Mouse (Mus musculus): Measurements from ENCODE around the gene Rprd2. TPM values are rescaled to one million over a fixed set of nuclear protein-coding genes. Genes with fewer than 3 reads are reported as not detected.
"Not testable (repeated sequence)": the region's sequence is repeated elsewhere in the genome, so short reads cannot be mapped to it uniquely, and the experiment has no call there.

Gene Rprd2
- total RNA-seq (2014; fragmentation: Nextera tagmentation) (62.4 and 68.5 TPM in 2 replicates), total RNA-seq (2017) (17.5 and 21.3 TPM in 2 replicates)

DNA sequence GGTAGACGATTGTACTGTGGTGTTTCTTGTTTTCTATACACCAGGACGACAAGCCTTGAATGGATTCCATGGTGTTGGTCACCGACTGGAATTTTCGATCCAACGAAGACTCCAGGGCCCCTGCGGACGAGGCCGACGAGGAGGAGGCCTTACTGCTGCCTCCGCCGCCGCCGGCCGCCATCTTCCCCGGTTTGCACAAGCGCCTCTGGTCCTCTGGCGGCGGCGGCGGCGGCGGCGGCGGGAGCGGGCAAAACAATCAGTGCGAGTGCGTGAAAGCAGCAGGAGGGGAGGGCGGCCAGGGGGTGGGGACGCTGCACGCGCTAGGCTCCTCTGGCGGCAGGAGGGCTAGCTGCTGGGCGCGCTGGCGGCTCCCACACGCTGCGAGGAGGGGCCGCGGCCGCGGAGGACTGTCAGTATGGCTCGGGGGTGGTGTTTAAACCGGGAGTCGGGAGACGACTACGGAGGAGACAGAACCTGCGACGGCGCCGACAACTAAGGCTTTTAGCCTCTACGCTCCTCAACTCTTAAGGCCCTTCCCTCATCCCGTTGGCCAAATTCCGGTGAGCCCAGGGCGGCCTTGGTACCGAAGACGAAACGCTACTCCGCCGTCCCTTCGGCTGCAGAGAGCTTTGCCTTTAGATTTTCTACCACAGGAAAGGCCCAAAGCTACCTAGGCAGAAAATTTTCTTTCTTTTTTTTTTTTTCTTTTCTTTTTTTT is at the start of gene Rprd2:
TSS of gene Rprd2 (minus strand) at position 293 of the 718 bp plus-strand sequence.
- ATAC-seq (replicated peaks; ENCODE audit: low FRiP score, low TSS enrichment, poor library complexity, severe bottlenecking): peak; percentile 46

DNA sequence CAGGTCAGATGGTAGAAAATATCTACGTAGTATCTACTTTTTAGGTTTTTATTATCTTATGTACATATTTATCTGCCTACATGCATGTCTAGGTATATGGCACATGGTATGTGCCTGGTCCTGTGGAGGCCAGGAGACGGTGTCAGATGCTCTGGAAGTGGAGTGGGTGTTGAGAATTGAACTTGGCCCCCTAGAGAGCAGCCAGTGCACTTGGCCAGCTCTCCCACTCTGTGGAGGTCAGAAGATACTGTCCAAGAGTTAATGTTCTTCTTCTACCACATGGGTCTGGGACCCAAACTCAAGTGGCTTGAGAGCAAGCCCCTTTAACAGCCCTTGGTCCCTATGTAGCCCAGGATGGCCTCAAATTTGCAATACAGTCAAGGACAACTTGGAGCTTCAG is 48.7 kb upstream of the Rprd2 start:
- ATAC-seq (replicated peaks; ENCODE audit: low FRiP score, low TSS enrichment, poor library complexity, severe bottlenecking): no peak

DNA sequence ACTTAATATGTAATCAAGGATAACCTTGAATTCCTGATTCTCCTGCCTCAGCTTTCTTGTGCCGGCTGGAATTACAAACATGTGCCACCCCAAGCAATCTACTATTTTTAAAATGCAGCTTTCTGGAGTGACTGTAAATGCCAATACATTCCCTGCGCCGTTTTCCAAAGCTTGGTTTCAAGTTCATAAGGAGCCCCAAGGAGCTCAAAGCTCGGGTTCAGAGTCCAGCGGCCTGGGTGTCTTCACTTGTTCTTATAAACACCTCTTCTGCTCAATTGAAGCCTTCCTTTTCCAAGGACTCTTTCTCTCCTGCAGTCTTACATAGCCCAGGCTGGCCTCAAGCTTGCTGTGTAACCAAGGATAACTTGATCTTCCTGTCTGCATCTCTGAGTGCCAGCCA is 47.4 kb upstream of the Rprd2 start:
- ATAC-seq (replicated peaks; ENCODE audit: low FRiP score, low TSS enrichment, poor library complexity, severe bottlenecking): no peak

DNA sequence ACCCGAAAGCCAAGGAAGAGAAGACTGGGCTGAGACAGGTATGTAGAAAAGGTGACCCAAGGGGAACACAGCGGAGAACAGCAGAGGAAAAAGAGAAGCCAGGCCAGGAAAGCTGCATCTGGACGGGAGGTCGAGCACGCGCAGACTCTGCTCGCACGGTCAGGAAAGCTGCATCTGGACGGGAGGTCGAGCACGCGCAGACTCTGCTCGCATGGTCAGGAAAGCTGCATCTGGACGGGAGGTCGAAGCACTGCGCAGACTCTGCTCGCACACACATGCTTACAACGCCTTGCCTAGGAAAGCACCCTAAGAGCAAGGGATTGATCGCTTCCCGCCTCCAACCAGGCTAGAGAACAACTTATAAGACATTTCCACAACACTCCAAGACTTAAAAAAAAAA is 46.9 kb upstream of the Rprd2 start:
- no peak for ATAC-seq (replicated peaks; ENCODE audit: low FRiP score, low TSS enrichment, poor library complexity, severe bottlenecking)

DNA sequence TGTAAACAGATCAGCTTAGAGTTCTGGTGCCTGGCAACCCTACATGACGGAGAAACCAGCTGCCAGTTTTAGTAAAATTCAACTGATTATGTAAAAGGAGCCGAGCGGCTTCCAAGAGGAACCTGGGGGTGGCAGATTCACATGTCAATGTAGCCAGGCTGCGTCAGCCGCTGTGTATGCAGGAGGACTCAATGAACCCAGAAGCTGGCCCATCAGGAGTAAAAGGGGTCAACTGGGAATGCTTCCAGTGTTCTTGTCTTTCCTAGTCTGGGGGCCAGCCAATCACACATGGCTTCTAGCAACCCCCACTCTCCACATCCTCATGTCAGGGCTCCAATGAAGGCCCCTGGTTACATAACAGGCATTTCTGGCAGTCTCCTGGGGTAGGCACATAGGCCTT is 46.4 kb upstream of the Rprd2 start:
- no peak for ATAC-seq (replicated peaks; ENCODE audit: low FRiP score, low TSS enrichment, poor library complexity, severe bottlenecking)

DNA sequence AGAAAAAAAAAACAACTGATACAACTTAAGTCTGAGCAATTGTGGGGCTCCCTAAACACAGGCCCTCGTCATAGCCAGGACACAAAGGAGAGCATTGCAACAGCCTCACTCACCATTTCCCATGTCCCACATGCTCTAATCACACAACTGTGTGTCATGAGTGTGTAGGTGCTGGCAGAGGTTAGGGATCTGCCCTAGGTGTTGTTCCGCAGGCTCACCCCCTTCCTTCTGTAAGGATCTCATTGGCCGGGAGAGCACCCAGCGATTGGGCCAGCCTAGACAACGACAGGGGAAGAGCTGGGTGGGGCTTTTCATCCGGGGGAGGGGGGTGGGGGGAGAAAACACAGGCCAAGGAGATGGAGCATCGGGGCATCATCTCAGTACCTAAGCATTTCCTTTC is 44.9 kb upstream of the Rprd2 start:
- no peak for ATAC-seq (replicated peaks; ENCODE audit: low FRiP score, low TSS enrichment, poor library complexity, severe bottlenecking)

DNA sequence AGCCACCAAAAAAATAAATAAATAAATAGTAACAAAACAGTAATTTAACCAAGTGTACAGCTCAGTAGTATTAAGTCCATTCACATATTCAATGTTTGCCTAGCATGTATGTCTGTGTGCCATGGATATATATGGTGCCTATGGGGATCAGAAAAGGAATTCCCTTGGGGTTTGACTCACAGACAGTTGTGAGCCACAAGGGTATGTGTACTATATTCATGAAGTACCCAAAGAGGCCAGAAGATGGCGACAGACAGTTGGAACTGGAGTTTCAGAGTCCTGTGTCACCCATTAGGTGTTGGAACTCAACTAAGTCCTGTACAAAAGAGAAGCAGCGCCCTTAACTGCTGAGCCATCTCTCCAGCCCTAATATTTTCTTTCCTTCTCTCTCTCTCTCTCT is 43.1 kb upstream of the Rprd2 start:
- ATAC-seq (replicated peaks; ENCODE audit: low FRiP score, low TSS enrichment, poor library complexity, severe bottlenecking): peak; percentile 86

DNA sequence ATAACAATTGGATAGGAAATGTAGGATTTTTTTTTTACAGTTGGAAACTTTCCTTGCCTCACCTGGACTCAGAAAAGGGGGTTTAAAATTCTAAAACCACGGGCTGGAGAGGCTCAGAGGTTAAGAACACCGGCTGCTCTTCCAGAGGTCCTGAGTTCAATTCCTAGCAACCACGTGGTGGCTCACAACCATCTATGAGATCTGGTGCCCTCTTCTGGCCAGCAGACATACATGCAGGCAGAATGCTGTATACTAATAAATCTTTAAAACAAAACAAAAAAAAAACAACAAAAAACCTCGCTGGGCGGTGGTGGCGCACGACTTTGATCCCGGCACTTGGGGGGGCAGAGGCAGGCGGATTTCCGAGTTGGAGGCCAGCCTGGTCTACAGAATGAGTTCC is 42.6 kb upstream of the Rprd2 start:
- ATAC-seq (replicated peaks; ENCODE audit: low FRiP score, low TSS enrichment, poor library complexity, severe bottlenecking): no peak

DNA sequence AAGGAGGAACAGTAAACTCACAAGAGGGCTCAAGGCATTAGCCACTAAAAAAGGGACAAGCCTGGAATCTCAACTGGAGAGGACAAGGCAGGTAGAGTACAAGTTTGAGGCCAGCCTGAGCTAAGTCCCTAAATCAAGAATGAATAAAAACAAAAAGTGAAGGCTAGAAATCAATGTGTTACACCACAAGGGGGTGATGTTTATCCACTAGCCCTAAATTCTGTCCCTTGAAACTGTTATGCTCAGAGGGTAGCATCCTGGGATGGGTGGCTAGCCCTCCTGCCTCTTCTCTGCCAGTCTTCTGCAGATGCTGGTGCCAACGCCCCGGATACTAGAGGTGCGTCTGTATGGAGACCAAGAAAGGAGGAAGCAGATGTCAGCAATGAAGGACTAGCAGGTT is 41.7 kb upstream of the Rprd2 start:
- ATAC-seq (replicated peaks; ENCODE audit: low FRiP score, low TSS enrichment, poor library complexity, severe bottlenecking): no peak

DNA sequence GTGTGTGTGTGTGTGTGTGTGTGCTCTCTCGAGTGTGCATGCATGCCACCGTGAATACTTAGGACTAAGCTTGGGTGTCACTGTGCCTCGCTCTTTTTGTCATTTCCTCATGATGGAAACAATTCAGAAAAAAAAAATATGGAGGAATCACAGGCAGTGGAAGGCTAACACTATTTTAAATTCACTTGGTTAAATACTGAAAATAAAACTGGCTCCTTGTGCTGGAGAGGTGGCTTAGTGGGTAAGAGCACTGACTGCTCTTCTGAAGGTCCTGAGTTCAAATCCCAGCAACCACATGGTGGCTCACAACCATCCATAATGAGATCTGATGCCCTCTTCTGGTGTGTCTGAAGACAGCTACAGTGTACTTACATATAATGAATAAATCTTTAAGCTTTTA is 39.6 kb upstream of the Rprd2 start:
- ATAC-seq (replicated peaks; ENCODE audit: low FRiP score, low TSS enrichment, poor library complexity, severe bottlenecking): not testable (repeated sequence)

DNA sequence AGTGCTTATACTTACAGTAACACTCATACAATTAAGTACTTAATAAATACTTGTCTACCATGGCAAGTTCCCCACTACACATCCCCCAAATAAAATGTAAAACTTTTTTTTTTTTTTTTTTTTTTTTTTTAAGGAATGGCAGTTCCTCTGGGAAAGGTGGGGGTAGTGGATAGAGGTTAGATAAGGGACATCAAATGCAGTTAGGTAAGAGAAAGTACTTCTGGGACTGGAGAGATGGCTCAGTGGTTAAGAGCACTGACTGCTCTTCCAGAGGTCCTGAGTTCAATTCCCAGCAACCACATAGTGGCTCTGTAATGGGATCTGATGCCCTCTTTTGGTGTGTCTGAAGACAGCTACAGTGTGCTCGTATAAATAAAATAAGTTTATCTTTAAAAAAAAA is 38.4 kb upstream of the Rprd2 start:
- ATAC-seq (replicated peaks; ENCODE audit: low FRiP score, low TSS enrichment, poor library complexity, severe bottlenecking): not testable (repeated sequence)

DNA sequence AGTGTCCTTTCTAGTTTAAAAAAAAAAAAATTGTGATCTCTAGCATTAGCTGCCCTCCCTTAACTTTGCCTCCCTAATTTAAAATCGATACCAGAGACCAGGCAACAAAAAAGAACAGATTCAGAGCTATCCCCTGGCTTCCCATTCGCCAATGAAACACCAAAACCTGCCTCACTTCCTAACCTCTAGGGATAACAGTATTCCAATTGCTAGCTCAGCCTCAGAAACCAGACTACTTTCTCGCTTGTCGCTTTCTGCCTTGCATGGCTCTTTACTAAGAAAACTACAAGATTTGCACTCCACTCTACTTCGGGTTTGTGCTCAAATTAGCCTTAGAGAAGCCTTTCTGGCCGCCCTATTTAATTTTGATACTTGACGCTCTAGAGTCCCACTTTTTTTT is 37.5 kb upstream of the Rprd2 start:
- ATAC-seq (replicated peaks; ENCODE audit: low FRiP score, low TSS enrichment, poor library complexity, severe bottlenecking): 0 out of 2 replicates have a peak, but pooled peaks have one; percentile 15

DNA sequence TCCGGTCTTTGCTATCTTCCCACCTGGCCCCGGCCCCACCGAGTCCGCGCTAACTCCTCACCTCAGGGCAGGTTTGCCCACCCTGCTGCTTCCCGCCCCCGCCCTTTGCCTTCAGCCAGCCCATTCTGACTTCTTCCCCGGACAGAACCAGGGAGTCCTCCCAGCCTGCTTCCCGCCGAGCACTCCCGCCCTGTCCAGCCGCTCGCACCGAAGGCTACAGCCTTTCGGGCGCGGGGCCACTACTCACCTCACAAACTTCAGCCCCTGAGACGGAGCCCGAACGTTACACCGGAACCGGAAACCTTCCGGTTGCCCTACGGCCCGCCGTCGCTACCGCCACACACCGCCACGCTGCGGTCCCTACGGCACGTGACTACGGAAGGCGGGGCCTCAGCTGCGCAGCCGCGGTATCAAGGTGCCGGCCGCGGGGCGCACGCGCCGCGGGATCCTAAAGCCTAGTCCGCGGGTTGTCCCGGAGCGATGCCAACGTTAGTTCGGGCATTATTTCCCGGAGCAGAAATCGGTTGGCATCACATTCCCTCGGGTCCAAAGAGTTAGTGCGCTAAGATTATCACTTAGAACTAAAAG is 36.9 kb upstream of the Rprd2 start, which contains the start of gene Prpf3:
TSS of gene Prpf3 (minus strand) at position 384 of the 588 bp plus-strand sequence.
- ATAC-seq (replicated peaks; ENCODE audit: low FRiP score, low TSS enrichment, poor library complexity, severe bottlenecking): peak; percentile 96

DNA sequence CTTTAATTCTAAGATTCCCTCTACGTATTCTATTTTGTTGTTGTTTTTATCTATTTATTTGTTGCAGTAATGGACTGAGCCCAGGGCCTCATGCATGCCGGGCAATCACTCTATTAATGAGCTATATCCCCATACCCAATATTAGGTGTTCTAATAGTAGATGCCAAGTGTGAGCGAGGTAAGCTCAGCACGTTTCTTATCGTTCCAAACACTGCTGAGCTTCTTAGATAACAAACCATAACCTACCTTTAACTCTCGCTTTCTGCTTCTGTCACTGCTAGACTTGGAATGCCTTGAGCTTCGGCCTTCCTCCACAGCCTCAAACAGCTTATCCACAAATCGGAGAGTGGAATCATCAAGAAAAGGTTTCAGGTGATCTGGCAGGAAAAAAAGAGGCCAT is 32.7 kb upstream of the Rprd2 start:
- no peak for ATAC-seq (replicated peaks; ENCODE audit: low FRiP score, low TSS enrichment, poor library complexity, severe bottlenecking)

DNA sequence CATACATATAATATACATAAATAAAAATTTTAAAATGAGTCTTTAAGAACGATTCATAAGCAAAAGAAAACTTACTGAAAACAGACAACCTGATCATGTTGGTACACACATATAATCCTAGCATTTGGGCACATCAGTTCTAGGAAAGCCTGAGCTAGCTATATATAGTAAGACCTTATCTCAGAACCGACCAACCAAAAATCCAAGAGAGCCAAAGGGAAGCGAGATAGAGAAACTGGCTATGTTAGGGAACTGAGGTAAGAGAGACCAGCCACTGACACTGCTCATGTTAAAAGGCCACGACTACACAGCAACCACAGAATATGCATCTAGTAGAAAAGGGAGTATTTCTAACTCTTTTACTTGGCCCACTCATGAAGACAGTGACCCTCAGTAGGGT is 31.9 kb upstream of the Rprd2 start:
- no peak for ATAC-seq (replicated peaks; ENCODE audit: low FRiP score, low TSS enrichment, poor library complexity, severe bottlenecking)

DNA sequence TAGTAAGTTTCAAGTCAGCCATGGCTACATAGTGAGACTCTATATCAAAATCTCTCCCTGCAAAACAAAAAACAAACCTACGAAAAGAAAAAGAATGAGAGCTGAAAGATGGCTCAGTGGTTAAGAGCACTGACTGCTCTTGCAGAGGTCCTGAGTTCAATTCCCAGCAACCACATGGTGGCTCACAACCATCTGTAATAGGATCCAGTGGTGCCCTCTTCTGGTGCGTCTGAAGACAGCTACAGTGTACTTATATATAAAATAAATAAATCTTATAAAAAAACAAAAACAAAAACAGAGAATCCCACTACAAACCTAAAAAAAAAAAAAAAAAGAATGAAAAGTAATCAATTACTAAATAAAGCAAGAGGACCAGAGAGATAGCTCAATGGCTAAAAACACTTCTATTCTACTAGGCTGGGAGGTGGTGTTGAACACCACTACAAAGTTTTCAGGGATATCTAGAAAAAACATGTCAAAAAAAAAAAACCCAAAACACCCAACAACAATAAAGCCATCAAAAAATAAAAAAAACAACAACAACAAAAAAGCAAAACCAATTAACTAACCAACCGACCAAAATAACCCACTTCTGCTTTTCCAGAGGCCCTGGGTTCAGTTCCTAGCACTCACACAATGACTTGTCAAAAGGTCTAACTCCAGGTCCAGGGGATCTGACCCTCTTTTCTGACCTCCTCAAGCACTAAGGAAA is 24.0 kb upstream of the Rprd2 start:
- no peak for ATAC-seq (replicated peaks; ENCODE audit: low FRiP score, low TSS enrichment, poor library complexity, severe bottlenecking)

DNA sequence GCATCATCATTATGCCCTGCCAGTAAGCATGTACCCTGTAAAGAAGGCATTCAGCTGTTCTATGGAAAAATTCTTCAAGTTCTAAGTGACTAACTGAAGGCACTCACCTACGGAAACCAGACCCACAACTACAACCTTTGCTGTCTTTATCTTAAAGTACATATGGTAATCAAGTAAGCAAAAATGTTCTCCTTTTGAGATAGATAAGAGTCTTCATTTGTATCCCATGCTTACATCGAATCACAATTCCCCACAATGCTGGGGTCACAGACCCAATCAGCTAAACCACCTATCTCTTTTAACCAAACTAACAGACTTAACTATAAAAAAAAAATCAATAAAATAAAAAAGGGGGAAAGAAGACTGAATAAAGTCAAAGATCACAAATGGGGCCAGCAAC is 20.6 kb upstream of the Rprd2 start:
- peak; percentile 59 for ATAC-seq (replicated peaks; ENCODE audit: low FRiP score, low TSS enrichment, poor library complexity, severe bottlenecking)

DNA sequence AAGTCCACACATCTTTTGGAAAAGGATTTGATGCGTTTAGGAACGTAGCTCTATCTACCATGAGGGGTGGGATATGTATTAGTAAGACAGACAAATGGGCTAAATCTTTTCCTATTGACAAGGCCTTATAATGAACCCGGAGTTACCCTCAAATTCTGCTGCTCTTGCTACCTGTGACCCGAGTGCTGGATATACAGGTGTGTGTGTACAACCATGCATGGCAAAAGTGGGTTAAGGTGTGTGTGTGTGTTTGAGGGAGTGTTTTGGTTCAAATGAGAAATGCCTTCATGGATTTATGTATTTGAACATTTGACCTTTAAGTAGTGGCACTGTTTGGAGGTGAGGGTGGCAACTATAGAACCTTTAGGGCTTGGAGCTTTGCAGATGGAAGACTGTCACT is 10.4 kb upstream of the Rprd2 start:
- ATAC-seq (replicated peaks; ENCODE audit: low FRiP score, low TSS enrichment, poor library complexity, severe bottlenecking): no peak

DNA sequence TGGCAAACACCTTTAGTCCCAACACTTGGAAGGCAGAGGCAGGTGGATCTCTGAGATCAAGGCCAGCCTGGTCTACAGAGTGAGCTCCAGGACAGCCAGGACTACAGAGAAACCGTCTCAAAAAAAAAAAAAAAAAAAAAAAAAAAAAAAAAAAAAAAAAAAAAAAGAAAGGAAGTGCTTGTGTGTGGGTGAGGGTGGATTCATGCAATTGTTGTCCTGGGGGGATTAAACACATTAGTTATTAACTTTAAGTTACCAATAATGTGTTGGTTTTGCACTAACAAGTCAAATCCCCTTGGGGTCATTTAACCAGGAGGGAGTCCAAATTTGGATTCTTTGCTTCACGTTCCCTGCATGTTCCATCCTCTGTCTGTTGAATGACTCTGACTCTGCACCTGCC is 7.6 kb upstream of the Rprd2 start:
- ATAC-seq (replicated peaks; ENCODE audit: low FRiP score, low TSS enrichment, poor library complexity, severe bottlenecking): no peak
